Mouse (Mus musculus) forebrain, embryonic 11.5 days (tissue): Measurements from ENCODE around the gene Popdc2. TPM values are rescaled to one million over a fixed set of nuclear protein-coding genes. Genes with fewer than 3 reads are reported as not detected.

ENCODE experiments used
- ATAC-seq: fragments of 200-750 bp; cut with Nextera tagmentation; replicated peaks from 2 replicates; pipeline ENCODE4 v1.8.0; 2017; ENCODE audit warnings: moderate TSS enrichment; ENCODE audit not compliant: low FRiP score
- DNase-seq: peaks from one replicate; pipeline ENCODE4 v3.0.0-alpha.2; 2017; ENCODE audit warnings: low spot score
- H3K27ac ChIP-seq: fragments of 300-500 bp; sonication (generic); 2 replicates; pipeline ENCODE4 v1.5.1; 2014; ENCODE audit warnings: low read depth, low read length
- H3K27me3 ChIP-seq: fragments of 300-500 bp; sonication (generic); 2 replicates; pipeline ENCODE4 v1.6.1; 2014; ENCODE audit warnings: mild to moderate bottlenecking, low read length, mixed read lengths; ENCODE audit not compliant: control insufficient read depth, insufficient read depth
- H3K36me3 ChIP-seq: fragments of 300-500 bp; sonication (generic); 2 replicates; pipeline ENCODE4 v1.6.1; 2014; ENCODE audit warnings: mild to moderate bottlenecking, low read length, moderate library complexity, mixed read lengths; ENCODE audit not compliant: control insufficient read depth, insufficient read depth
- H3K4me1 ChIP-seq: fragments of 300-500 bp; sonication (generic); replicated peaks from 2 replicates; pipeline ENCODE4 v1.6.1; 2014; ENCODE audit warnings: low read length, mixed read lengths; ENCODE audit not compliant: control insufficient read depth, insufficient read depth
- H3K4me2 ChIP-seq: fragments of 300-500 bp; sonication (generic); 2 replicates; pipeline ENCODE4 v1.6.1; 2014; ENCODE audit warnings: low read depth, mild to moderate bottlenecking, low read length, moderate library complexity, mixed read lengths; ENCODE audit not compliant: severe bottlenecking
- H3K4me3 ChIP-seq: fragments of 300-500 bp; sonication (generic); 2 replicates; pipeline ENCODE4 v1.5.1; 2014; ENCODE audit warnings: low read depth, low read length
- H3K9ac ChIP-seq: fragments of 300-500 bp; sonication (generic); 2 replicates; pipeline ENCODE4 v1.6.1; 2014; ENCODE audit warnings: low read length
- H3K9me3 ChIP-seq: fragments of 300-500 bp; sonication (generic); 2 replicates; pipeline ENCODE4 v1.6.1; 2016; ENCODE audit warnings: low read length, mixed read lengths; ENCODE audit not compliant: control insufficient read depth
- WGBS: fragments of 180-500 bp; shearing (Covaris S2); extraction: QIAGEN DNeasy Blood & Tissue Kit; methylation state at CpG from one replicate; pipeline ENCODE4 v1.1.7; 2014; 5-methylcytosine and 5-hydroxymethylcytosine counted together
- polyA plus RNA-seq: library from polyadenylated mRNA; unstranded; fragments of >200 nt; fragmentation: Nextera tagmentation; extraction: Ambion mirVana; gene quantifications from 2 replicates; pipeline ENCODE4 v1.2.1, GENCODE M21; 2014

Gene Popdc2
- polyA plus RNA-seq, 1 experiment from 2014 or later, result 1.4 TPM

GRCm38 (mm10) chr16:38362493-38363255, 665 bp downstream of the Popdc2 start:
- no peaks in the 10 kb centered on the region for H3K27me3 ChIP-seq
- ATAC-seq, result no peak
- no peak overlapping the region for H3K27ac ChIP-seq

GRCm38 (mm10) chr16:38363256-38363595, 1.2 kb downstream of the Popdc2 start:
- H3K36me3 ChIP-seq, result no peaks in the 10 kb centered on the region
- H3K4me1 ChIP-seq, result no peaks in the 10 kb centered on the region
- no peaks in the 10 kb centered on the region for H3K9me3 ChIP-seq
- ATAC-seq (no peak), DNase-seq (no peak)
- no peak overlapping the region for H3K9ac ChIP-seq
- no peak overlapping the region for H3K4me2 ChIP-seq
- no peaks in the 10 kb centered on the region for H3K27me3 ChIP-seq
- no peak overlapping the region for H3K4me3 ChIP-seq
- no peak overlapping the region for H3K27ac ChIP-seq
- 92% methylated on average over 3 of the region's 3 CpGs for WGBS

More at GRCm38 (mm10) chr16:38362493-38363255, 665 bp downstream of the Popdc2 start:
- WGBS, result 85% methylated on average over 20 of the region's 20 CpGs
- H3K4me2 ChIP-seq, result no peak overlapping the region
- no peaks in the 10 kb centered on the region for H3K9me3 ChIP-seq
- DNase-seq, result no peak
- no peak overlapping the region for H3K9ac ChIP-seq
- no peaks in the 10 kb centered on the region for H3K36me3 ChIP-seq
- H3K4me3 ChIP-seq, result no peak overlapping the region
- no peaks in the 10 kb centered on the region for H3K4me1 ChIP-seq

GRCm38 (mm10) chr16:38363657-38364056, 1.6 kb downstream of the Popdc2 start:
- Histone ChIP-seq H3K9me3 (no peaks in the 10 kb centered on the region), H3K4me1 (no peaks in the 10 kb centered on the region), H3K9ac (no peak overlapping the region), H3K36me3 (no peaks in the 10 kb centered on the region), H3K4me2 (no peak overlapping the region), H3K4me3 (no peak overlapping the region), H3K27ac (no peak overlapping the region), H3K27me3 (no peaks in the 10 kb centered on the region)
- WGBS, result 90% methylated on average over 7 of the region's 7 CpGs
- ATAC-seq (no peak), DNase-seq (no peak)

- no peak overlapping the region for H3K4me2 ChIP-seq
- ATAC-seq, result no peak
- H3K4me3 ChIP-seq, result no peak overlapping the region
- no peaks in the 10 kb centered on the region for H3K4me1 ChIP-seq
- WGBS, result 84% methylated on average over 10 of the region's 10 CpGs
- no peak overlapping the region for H3K27ac ChIP-seq
- H3K36me3 ChIP-seq, result no peaks in the 10 kb centered on the region
- DNase-seq, result no peak
- H3K9me3 ChIP-seq, result no peaks in the 10 kb centered on the region
- no peaks in the 10 kb centered on the region for H3K27me3 ChIP-seq
- H3K9ac ChIP-seq, result no peak overlapping the region
These were observed 3.4 kb downstream of the Popdc2 start for GRCm38 (mm10) chr16:38365390-38365789.

GRCm38 (mm10) chr16:38366231-38366630, 4.2 kb downstream of the Popdc2 start:
- ATAC-seq, result no peak
- Histone ChIP-seq H3K9ac (no peak overlapping the region), H3K9me3 (no peaks in the 10 kb centered on the region), H3K36me3 (no peaks in the 10 kb centered on the region), H3K4me1 (no peaks in the 10 kb centered on the region), H3K4me3 (no peak overlapping the region), H3K4me2 (no peak overlapping the region), H3K27me3 (no peaks in the 10 kb centered on the region), H3K27ac (no peak overlapping the region)
- DNase-seq, result no peak
- 91% methylated on average over 4 of the region's 4 CpGs for WGBS

- Histone ChIP-seq H3K9ac (no peak overlapping the region), H3K4me1 (no peaks in the 10 kb centered on the region), H3K9me3 (no peaks in the 10 kb centered on the region), H3K27me3 (no peaks in the 10 kb centered on the region), H3K4me2 (no peak overlapping the region), H3K4me3 (no peak overlapping the region), H3K27ac (no peak overlapping the region), H3K36me3 (no peaks in the 10 kb centered on the region)
- DNase-seq (no peak), ATAC-seq (no peak)
- 77% methylated on average over 10 of the region's 10 CpGs for WGBS
These were observed 6.3 kb downstream of the Popdc2 start for GRCm38 (mm10) chr16:38368336-38368735.

DNA sequence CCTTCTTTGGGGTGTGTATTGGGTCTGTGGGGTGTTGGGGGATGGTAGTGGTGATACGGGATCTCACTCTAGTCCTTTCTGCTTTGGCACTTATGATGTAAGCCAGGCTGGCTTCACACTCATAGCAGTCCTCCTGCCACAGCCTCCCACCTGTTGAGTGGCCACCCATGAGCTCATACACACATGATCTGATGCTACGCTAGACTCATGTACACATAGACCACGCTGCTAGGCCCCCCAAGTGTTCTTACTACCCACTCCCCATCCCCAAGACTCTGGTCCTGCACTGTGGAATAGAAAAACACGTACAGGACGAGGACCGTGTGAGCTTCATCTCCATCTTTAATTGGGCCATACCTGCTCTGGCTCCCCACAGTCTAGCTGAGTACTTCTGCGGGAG, 7.0 kb downstream of the Popdc2 start:
- Histone ChIP-seq H3K4me2 (no peak overlapping the region), H3K27ac (no peak overlapping the region), H3K27me3 (no peaks in the 10 kb centered on the region), H3K4me1 (no peaks in the 10 kb centered on the region), H3K4me3 (no peak overlapping the region), H3K9me3 (no peaks in the 10 kb centered on the region), H3K9ac (no peak overlapping the region), H3K36me3 (no peaks in the 10 kb centered on the region)
- ATAC-seq, result no peak
- WGBS, result 84% methylated on average over 7 of the region's 7 CpGs
- DNase-seq, result no peak

GRCm38 (mm10) chr16:38369431-38369830, 7.4 kb downstream of the Popdc2 start:
- DNase-seq (no peak), ATAC-seq (no peak)
- 89% methylated on average over 8 of the region's 8 CpGs for WGBS
- Histone ChIP-seq H3K27me3 (no peaks in the 10 kb centered on the region), H3K9ac (no peak overlapping the region), H3K4me1 (no peaks in the 10 kb centered on the region), H3K27ac (no peak overlapping the region), H3K4me3 (no peak overlapping the region), H3K4me2 (no peak overlapping the region), H3K36me3 (no peaks in the 10 kb centered on the region), H3K9me3 (no peaks in the 10 kb centered on the region)

DNA sequence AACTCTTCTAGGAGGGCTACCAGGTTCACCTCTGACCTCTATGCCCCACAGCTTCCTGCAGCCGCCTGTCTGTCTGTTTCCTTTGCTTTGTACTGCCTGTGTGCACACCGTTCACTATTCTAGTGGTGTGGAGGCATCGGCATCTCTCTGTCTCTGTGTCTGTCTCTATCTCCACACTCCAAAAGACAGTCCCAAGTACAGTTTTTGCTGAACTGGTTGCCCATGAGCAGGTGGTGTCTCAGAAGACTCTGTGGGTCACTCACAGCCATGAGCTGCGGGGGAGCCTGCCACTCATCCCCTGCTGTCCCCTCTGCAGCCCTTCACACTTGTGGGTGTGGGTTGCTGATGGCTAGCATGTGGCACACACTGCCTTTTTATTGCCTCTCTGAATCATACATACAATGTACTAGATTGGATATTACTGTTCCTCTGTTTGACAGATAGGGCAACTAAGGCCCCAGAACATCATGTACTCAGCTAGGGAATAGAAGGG, 8.0 kb downstream of the Popdc2 start:
- DNase-seq (no peak), ATAC-seq (no peak)
- 74% methylated on average over 4 of the region's 4 CpGs for WGBS
- no peaks in the 10 kb centered on the region for H3K9me3 ChIP-seq
- H3K27ac ChIP-seq, result no peak overlapping the region
- no peak overlapping the region for H3K9ac ChIP-seq
- H3K4me3 ChIP-seq, result no peak overlapping the region
- H3K4me2 ChIP-seq, result no peak overlapping the region
- H3K4me1 ChIP-seq, result no peaks in the 10 kb centered on the region
- no peaks in the 10 kb centered on the region for H3K27me3 ChIP-seq
- H3K36me3 ChIP-seq, result no peaks in the 10 kb centered on the region
